Mouse (Mus musculus): ENCODE results near the gene Zfp326. TPM values are rescaled to one million over a fixed set of nuclear protein-coding genes. Genes with fewer than 3 reads are reported as not detected.
"Not testable (repeated sequence)": the region's sequence is repeated elsewhere in the genome, so short reads cannot be mapped to it uniquely, and the experiment has no call there.

Gene Zfp326
- polyA plus RNA-seq, 1 experiment from 2014 or later, result 17.7 TPM

DNA sequence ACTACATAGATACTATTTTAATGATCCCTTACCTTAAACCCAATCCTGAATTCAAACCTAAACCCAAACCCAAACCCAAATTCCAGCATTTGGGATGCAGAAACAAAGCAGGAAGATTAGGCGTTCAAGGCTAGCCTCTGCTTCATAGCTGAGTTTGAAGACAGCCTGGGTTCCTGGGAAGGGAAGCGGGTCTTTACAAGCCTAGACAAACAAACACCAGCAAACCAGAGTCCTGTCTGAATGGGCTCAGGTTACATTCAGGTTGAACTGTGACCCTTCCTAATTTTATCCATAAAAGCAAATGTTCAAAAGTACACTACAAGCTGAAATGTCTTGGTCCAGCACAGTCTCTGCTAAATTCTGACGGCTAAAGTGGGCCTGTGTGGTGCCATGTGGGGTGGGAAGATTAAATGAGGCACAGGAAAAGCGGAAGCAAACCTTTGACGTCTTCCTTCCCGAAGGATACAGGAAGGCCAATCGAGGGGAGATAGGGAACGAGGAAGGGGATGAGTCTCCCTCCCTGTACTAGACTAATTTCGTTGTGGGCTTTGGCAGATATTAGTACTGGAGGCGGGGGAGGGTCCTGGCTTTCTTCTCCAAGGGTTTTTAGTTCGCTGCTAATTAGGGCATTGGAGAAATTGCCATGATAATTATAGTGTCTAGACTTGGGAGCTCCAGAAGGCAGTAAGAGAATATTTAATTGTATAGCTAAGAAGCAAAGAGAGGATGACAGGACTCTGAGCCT, 16.5 kb upstream of the Zfp326 start:
- no peak for DNase-seq (ENCODE audit: low spot score)
- no peak for ATAC-seq (ENCODE audit: low FRiP score, low TSS enrichment)
- H3K36me3 ChIP-seq (ENCODE audit: control insufficient read depth, insufficient read depth, low read length), result no peaks in the 10 kb centered on the region

DNA sequence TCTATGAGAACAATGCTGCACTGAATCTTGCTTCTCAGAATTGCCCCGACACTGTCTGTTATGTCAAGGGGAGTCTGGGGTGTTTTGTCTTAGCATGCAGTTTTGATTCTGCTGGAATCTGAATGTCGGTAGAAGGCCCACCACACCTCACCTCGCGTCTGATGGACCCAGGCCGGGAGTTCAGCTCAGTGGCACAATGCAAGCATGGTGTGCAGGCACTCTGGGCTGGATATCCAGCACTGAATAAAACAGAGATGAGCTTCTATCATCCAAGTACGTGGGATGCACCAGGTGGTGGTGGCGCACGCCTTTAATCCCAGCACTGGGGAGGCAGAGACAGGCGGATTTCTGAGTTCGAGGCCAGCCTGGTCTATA, 15.9 kb upstream of the Zfp326 start:
- Histone ChIP-seq H3K4me1 (replicated peaks; ENCODE audit: control insufficient read depth, insufficient read depth) (peaks cover 4% of the 10 kb centered on the region; the same call in 1 of the 2 replicates), H3K4me2 (replicated peaks; ENCODE audit: low read depth) (no peak overlapping the region), H3K27me3 (ENCODE audit: control insufficient read depth, insufficient read depth, low read length) (no peaks in the 10 kb centered on the region), H3K36me3 (ENCODE audit: control insufficient read depth, insufficient read depth, low read length) (no peaks in the 10 kb centered on the region), H3K9ac (ENCODE audit: low read length) (no peak overlapping the region), H3K4me3 (ENCODE audit: low read depth, low read length) (no peak overlapping the region), H3K9me3 (ENCODE audit: control insufficient read depth, low read length) (no peaks in the 10 kb centered on the region), H3K27ac (replicated peaks) (no peak overlapping the region)
- 88% methylated on average over 10 of the region's 10 CpGs for WGBS
- ATAC-seq (ENCODE audit: low FRiP score, low TSS enrichment) (no peak), DNase-seq (ENCODE audit: low spot score) (no peak)
- TF ChIP-seq CTCF (IDR thresholded peaks at IDR 0.05; ENCODE audit: low read depth), result no peak
- no peak for TF ChIP-seq EP300 (optimal IDR thresholded peaks at IDR 0.05)

More for the DNA sequence above, 16.5 kb upstream of the Zfp326 start:
- Histone ChIP-seq H3K27me3 (ENCODE audit: control insufficient read depth, insufficient read depth, low read length) (no peaks in the 10 kb centered on the region), H3K9ac (ENCODE audit: low read length) (no peak overlapping the region), H3K27ac (replicated peaks) (peak overlapping the region; percentile 41; the same call in 1 of the 2 replicates), H3K9me3 (ENCODE audit: control insufficient read depth, low read length) (no peaks in the 10 kb centered on the region), H3K4me2 (replicated peaks; ENCODE audit: low read depth) (no peak overlapping the region), H3K4me3 (ENCODE audit: low read depth, low read length) (no peak overlapping the region), H3K4me1 (replicated peaks; ENCODE audit: control insufficient read depth, insufficient read depth) (peaks cover 4% of the 10 kb centered on the region; the same call in 1 of the 2 replicates)
- WGBS, result 64% methylated on average over 11 of the region's 11 CpGs
- TF ChIP-seq CTCF (IDR thresholded peaks at IDR 0.05; ENCODE audit: low read depth) (no peak), EP300 (optimal IDR thresholded peaks at IDR 0.05) (no peak)

DNA sequence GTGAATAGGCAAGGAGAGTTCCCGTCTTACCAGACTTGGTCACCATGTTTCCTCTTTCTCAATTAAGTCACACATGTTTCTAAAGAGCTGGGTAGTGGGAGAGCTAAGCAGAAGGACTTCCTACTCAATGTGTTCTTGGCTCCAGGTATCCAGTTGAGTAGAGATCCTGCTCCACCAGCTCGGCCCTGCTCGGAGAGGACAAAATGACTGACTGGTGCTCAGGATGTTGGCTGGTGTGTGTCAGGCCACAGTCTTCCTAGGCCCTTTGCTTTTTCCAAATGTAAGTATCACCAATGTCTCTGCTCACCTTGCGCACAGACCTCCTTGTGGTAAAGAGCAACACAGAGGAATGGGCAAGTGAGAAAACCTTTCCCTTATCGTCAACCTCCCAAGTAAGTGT, 14.7 kb upstream of the Zfp326 start:
- ATAC-seq (ENCODE audit: low FRiP score, low TSS enrichment), result no peak
- peaks cover 4% of the 10 kb centered on the region; the same call in 1 of the 2 replicates for H3K4me1 ChIP-seq (replicated peaks; ENCODE audit: control insufficient read depth, insufficient read depth)
- WGBS, result 91% methylated on average over 5 of the region's 5 CpGs

DNA sequence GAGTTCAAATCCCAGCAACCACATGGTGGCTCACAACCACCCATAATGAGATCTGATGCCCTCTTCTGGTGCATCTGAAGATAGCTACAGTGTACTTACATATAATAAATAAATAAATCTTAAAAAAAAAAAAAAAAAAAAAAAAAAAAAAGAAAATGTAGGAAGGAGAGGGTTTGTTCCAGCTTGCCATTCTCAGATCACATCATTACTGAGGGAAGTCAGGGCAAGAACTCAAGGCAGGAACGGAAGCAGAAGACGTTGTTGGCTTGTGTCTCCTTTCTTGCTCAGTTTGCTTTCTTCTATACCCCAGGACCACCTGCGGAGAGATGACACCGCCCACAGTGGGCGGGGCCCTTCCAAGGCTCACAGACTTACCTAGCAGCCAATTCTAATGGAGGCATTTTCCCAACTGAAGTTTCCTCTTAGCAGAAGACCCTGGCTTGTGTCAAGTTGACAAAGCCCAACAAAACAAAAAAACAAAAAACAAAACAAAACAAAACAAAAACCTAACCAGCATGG, 11.2 kb upstream of the Zfp326 start:
- not testable (repeated sequence) for H3K4me1 ChIP-seq (replicated peaks; ENCODE audit: control insufficient read depth, insufficient read depth); H3K9ac ChIP-seq (ENCODE audit: low read length); DNase-seq (ENCODE audit: low spot score); H3K27me3 ChIP-seq (ENCODE audit: control insufficient read depth, insufficient read depth, low read length); H3K27ac ChIP-seq (replicated peaks); H3K4me2 ChIP-seq (replicated peaks; ENCODE audit: low read depth); H3K36me3 ChIP-seq (ENCODE audit: control insufficient read depth, insufficient read depth, low read length); ATAC-seq (ENCODE audit: low FRiP score, low TSS enrichment); H3K4me3 ChIP-seq (ENCODE audit: low read depth, low read length); H3K9me3 ChIP-seq (ENCODE audit: control insufficient read depth, low read length)
- WGBS, result 48% methylated on average over 5 of the region's 5 CpGs

More for the DNA sequence above, 14.7 kb upstream of the Zfp326 start:
- no peak overlapping the region for H3K27ac ChIP-seq (replicated peaks)
- H3K4me2 ChIP-seq (replicated peaks; ENCODE audit: low read depth), result no peak overlapping the region
- H3K27me3 ChIP-seq (ENCODE audit: control insufficient read depth, insufficient read depth, low read length), result no peaks in the 10 kb centered on the region
- no peaks in the 10 kb centered on the region for H3K9me3 ChIP-seq (ENCODE audit: control insufficient read depth, low read length)
- H3K9ac ChIP-seq (ENCODE audit: low read length), result no peak overlapping the region
- no peaks in the 10 kb centered on the region for H3K36me3 ChIP-seq (ENCODE audit: control insufficient read depth, insufficient read depth, low read length)
- no peak for DNase-seq (ENCODE audit: low spot score)
- H3K4me3 ChIP-seq (ENCODE audit: low read depth, low read length), result no peak overlapping the region
- TF ChIP-seq CTCF (IDR thresholded peaks at IDR 0.05; ENCODE audit: low read depth) (no peak), EP300 (optimal IDR thresholded peaks at IDR 0.05) (no peak)

- 39% methylated on average over 4 of the region's 4 CpGs for WGBS
- ATAC-seq (ENCODE audit: low FRiP score, low TSS enrichment), result no peak
- H3K4me2 ChIP-seq (replicated peaks; ENCODE audit: low read depth), result no peak overlapping the region
Measured at GRCm38 (mm10) chr5:105867427-105867826, 8.9 kb upstream of the Zfp326 start.

GRCm38 (mm10) chr5:105867841-105868447, 8.4 kb upstream of the Zfp326 start:
- Histone ChIP-seq H3K9ac (ENCODE audit: low read length) (no peak overlapping the region), H3K4me2 (replicated peaks; ENCODE audit: low read depth) (no peak overlapping the region), H3K36me3 (ENCODE audit: control insufficient read depth, insufficient read depth, low read length) (no peaks in the 10 kb centered on the region), H3K27ac (replicated peaks) (no peak overlapping the region), H3K9me3 (ENCODE audit: control insufficient read depth, low read length) (no peaks in the 10 kb centered on the region), H3K27me3 (ENCODE audit: control insufficient read depth, insufficient read depth, low read length) (no peaks in the 10 kb centered on the region), H3K4me3 (ENCODE audit: low read depth, low read length) (no peak overlapping the region), H3K4me1 (replicated peaks; ENCODE audit: control insufficient read depth, insufficient read depth) (no peaks in the 10 kb centered on the region)
- TF ChIP-seq EP300 (optimal IDR thresholded peaks at IDR 0.05) (no peak), CTCF (IDR thresholded peaks at IDR 0.05; ENCODE audit: low read depth) (no peak)
- DNase-seq (ENCODE audit: low spot score), result no peak
- 53% methylated on average over 16 of the region's 16 CpGs for WGBS
- peak; percentile 45; the same call in 1 of the 2 replicates for ATAC-seq (ENCODE audit: low FRiP score, low TSS enrichment)

More at GRCm38 (mm10) chr5:105867427-105867826, 8.9 kb upstream of the Zfp326 start:
- H3K4me1 ChIP-seq (replicated peaks; ENCODE audit: control insufficient read depth, insufficient read depth), result no peaks in the 10 kb centered on the region
- no peaks in the 10 kb centered on the region for H3K36me3 ChIP-seq (ENCODE audit: control insufficient read depth, insufficient read depth, low read length)
- H3K9me3 ChIP-seq (ENCODE audit: control insufficient read depth, low read length), result no peaks in the 10 kb centered on the region
- TF ChIP-seq CTCF (IDR thresholded peaks at IDR 0.05; ENCODE audit: low read depth), result no peak
- no peaks in the 10 kb centered on the region for H3K27me3 ChIP-seq (ENCODE audit: control insufficient read depth, insufficient read depth, low read length)
- H3K9ac ChIP-seq (ENCODE audit: low read length), result no peak overlapping the region
- no peak overlapping the region for H3K4me3 ChIP-seq (ENCODE audit: low read depth, low read length)
- DNase-seq (ENCODE audit: low spot score), result no peak
- H3K27ac ChIP-seq (replicated peaks), result no peak overlapping the region
